19 mouse cellular contexts compared by ENCODE assay signal in genomic region chr14:22377148-22377547, GRCm38 (mm10).
"Had no signal": no experiment of that assay in that cellular context is flagged by ENCODE, and none has a peak within 500 bp of the region (broad histone marks: within the 10 kb centered on the region; RNA-seq: fewer than 3 reads in every experiment).

No protein-coding gene starts in this region.

- H3K27ac ChIP-seq: liver, embryonic 14.5 days; lung, embryonic 15.5 days; macrophage; midbrain, embryonic 13.5 days; midbrain, embryonic 15.5 days; neural tube, embryonic 12.5 days had no signal

- H3K4me1 ChIP-seq: midbrain, embryonic 13.5 days; midbrain, embryonic 15.5 days; neural tube, embryonic 12.5 days had no signal

- ATAC-seq: lung, postnatal 0 days; midbrain, embryonic 13.5 days; midbrain, embryonic 15.5 days had no signal

- H3K27me3 ChIP-seq: lung, embryonic 15.5 days; megakaryocyte, embryonic 14.5 days; midbrain, embryonic 13.5 days; midbrain, embryonic 15.5 days; neural tube, embryonic 12.5 days had no signal

- H3K9me3 ChIP-seq: lung, embryonic 15.5 days; midbrain, embryonic 13.5 days; midbrain, embryonic 15.5 days; neural tube, embryonic 12.5 days had no signal

- H3K4me3 ChIP-seq: lung, embryonic 15.5 days; megakaryocyte, embryonic 14.5 days; midbrain, embryonic 13.5 days; midbrain, embryonic 15.5 days; neural tube, embryonic 12.5 days had no signal

- DNase-seq: lung, adult 2 months; lung, postnatal 14 days; lung, postnatal 36 days; retina, postnatal 1 day; right cerebral cortex, adult 18-20 months; right cerebral cortex, postnatal 25 days; right cerebral cortex, postnatal 4 days; spleen, adult 18-20 months; thymus, adult 18-20 months; thymus, postnatal 14 days; thymus, postnatal 36 days had no signal

- H3K36me3 ChIP-seq: lung, embryonic 15.5 days; midbrain, embryonic 13.5 days; midbrain, embryonic 15.5 days; neural tube, embryonic 12.5 days had no signal
